Mouse (Mus musculus) T-helper 17 cell (primary cell): ENCODE measurements around the gene Mybl2.

Experiments used
- in situ Hi-C, 2 experiments: fragments of 300-600 bp; cut with MboI, MseI; formaldehyde crosslinking; loops; 1 replicate in 1 of 2; 2 replicates in 1 of 2; pipeline ENCODE4 v1.15.1; 2025; ENCODE audit warnings: high pct_unique_total_duplicates in 2 of 2

Gene Mybl2

DNA sequence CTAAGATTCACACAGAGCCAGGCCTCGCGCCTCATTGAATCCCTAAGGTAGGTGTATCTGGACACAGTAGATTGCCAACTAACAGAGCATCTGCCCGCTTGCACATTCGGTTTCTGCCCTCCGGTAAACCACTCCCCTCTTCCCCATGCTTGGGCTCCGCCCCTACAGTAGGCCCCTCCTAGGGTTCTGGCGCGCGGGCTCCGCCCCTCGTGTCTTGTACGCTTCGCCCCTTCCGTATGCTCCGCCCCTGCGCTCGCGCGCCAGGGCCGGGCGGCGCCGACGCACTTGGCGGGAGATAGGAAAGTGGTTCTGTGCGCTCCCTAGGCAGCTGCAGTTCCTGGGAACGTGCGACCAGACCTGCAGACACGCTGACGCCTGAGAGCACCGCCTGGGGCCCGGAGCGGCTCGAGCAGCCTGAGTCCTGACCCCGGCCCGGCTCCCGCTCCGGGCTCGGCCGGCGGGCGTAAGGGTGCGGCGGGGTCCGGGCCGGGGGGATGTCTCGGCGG, at the start of gene Mybl2:
Mybl2 (plus strand) TSS at position 353 of the 506 bp plus-strand sequence.
- in situ Hi-C loops, result loop anchor here in 1 of 2 experiments (10.0 kb wide), 2 partner anchors 120 to 1690 kb away; partner anchors contain the start of genes Dnttip1, Srsf6 and Wfdc3

GRCm38 (mm10) chr2:163007299-163007698, 47.2 kb upstream of the Mybl2 start:
- in situ Hi-C loops, result loop anchor here in 1 of 2 experiments (5.0 kb wide), 1 partner anchor 85 kb away; no protein-coding TSS in a partner anchor

DNA sequence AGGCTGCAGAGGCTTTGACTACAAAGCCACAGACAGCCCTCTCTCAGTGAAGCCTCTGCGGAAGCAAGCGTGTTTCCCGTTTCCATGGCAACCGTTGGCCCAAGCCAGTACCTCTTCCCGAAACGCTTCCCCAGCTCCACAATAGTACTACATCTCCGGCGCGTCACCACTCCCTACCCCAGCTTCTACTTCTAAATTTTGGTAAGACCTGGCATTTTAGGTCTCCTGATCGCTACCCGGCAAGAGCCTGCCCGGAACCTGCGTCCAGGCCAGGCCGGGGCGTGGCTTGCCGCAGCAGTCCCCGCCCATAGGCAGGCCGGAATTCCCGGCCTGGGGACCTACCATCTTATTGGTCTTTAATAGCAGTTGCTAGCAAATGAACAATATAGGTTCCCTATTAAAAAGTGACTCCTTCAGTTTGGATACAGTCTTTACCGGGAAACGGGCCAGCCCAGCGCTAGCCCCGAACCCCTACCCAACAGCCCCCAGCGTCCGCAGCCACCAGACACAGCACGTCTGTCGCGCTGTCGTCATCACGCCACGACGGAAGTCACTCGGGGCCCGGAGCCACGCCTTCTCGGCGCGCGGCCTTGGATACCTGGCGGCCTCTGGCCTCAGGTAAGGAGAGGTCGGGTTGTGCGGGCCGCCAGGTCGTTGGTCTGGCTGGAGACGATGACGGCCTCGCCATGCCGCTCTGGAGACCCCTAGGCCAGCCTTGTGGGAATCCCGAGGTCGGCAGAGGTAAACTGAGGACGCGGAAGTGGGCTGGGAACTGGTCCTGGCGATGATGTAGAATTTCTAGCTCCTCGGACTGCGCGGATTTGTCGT, 37.4 kb upstream of the Mybl2 start, which contains the start of gene Ift52:
Ift52 (plus strand) TSS at position 439 of the 828 bp plus-strand sequence.
- in situ Hi-C loops, result no loop called here

- in situ Hi-C loops, result no loop called here
Observed at GRCm38 (mm10) chr2:163031289-163031688, 23.2 kb upstream of the Mybl2 start.

DNA sequence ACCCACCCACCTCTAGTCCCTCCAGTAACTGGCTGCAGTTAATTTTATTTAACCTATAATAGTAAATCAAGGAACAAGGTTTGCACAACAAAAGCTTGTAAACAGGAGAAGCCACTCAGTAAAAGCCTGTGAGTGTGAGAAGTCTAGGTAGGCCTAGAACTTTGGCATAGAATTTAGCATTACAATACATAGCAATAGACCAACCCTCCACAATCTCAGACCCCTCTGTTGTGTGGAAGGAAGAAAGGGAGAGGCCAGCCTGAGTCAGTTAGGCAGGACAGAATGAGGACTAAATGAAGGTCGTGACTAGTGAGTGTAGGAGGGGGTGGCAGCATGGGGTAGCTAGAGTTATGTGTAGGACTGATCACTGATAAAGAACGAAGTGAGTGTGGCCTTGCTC, 22.7 kb upstream of the Mybl2 start:
- in situ Hi-C loops, result no loop called here

- in situ Hi-C loops, result no loop called here
Observed at GRCm38 (mm10) chr2:163032622-163033021, 21.9 kb upstream of the Mybl2 start.

- in situ Hi-C loops, result no loop called here
Observed at GRCm38 (mm10) chr2:163039940-163040339, 14.5 kb upstream of the Mybl2 start.

- in situ Hi-C loops, result no loop called here
Observed at GRCm38 (mm10) chr2:163048125-163048524, 6.4 kb upstream of the Mybl2 start.

GRCm38 (mm10) chr2:163049116-163049515, 5.4 kb upstream of the Mybl2 start:
- in situ Hi-C loops, result no loop called here

DNA sequence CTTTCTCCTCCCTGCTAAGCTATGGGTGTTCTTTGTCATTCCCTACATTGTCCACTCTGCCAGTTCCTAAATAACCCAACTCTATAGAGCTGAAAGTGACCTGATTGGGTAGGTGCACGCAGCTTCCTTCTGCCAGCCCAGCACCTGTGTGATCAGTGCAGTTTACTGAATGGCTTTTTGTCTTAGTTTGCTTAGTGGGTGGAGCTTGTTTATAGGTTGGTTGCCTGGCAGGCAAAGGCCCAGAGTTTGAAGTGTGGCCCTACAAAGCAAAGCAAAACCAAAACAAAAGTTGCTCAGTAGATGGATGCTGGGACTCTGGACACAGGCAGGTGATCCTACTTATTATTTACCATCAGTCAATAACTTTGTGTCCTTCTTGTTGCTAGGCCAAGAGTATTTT, 2.8 kb upstream of the Mybl2 start:
- in situ Hi-C loops, result loop anchor here in 1 of 2 experiments (10.0 kb wide), 2 partner anchors 117 to 1693 kb away; partner anchors contain the start of genes Dnttip1, Srsf6 and Wfdc3

- in situ Hi-C loops, result loop anchor here in 1 of 2 experiments (10.0 kb wide), 2 partner anchors 117 to 1693 kb away; partner anchors contain the start of genes Dnttip1, Srsf6 and Wfdc3
Observed at GRCm38 (mm10) chr2:163052101-163052500, 2.4 kb upstream of the Mybl2 start.

DNA sequence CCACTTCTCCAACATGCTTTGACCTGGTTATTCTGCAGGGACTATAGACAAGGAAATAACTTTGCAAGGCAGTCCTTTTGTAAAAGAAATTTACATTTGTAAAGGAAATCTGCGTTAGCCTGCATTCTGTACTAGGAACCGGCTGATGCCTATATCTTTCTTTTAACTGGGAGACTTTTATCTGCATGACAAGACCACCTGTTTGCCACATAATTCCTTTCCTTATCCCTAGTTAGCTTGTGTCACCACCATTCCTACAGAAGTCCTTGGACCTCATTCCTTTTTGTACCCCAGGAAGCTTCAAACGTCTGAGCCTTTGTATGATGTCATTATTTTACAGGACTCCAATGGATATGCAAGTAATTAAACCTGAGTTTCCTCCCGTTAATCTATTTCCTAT, 1.7 kb upstream of the Mybl2 start:
- in situ Hi-C loops, result loop anchor here in 1 of 2 experiments (10.0 kb wide), 2 partner anchors 118 to 1692 kb away; partner anchors contain the start of genes Dnttip1, Srsf6 and Wfdc3

DNA sequence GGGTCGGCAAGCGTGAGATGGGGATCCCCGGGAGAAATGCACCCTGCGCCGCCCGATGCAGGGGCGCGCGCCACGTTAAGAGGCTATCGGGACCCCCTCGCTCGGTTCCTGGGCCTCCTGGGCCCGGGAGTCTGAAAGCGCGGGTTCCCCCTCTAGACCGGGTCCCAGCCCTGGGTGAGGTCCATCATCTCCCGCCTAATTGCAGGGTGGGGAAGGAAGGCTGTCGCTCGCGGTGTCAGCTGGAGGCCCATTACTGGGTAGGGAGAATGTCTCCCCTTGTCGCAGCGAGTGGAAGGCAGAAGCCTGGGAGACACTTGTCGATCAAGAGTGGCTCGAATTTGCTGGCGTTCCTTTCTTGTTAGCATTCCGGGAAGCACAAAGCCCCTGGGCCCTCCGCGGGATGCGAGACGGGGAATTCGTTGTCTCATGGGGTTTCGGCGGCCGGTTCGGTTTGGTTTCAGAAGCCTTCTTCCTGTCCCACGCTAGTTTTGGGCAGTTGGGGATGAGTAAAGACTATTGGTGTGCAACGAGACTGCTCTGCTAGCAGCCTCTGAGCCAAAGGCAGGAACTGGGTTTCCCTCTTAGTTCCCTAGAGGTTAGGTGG, 506 bp downstream of the Mybl2 start:
- in situ Hi-C loops, result loop anchor here in 1 of 2 experiments (10.0 kb wide), 2 partner anchors 120 to 1690 kb away; partner anchors contain the start of genes Dnttip1, Srsf6 and Wfdc3

GRCm38 (mm10) chr2:163055715-163056114, 1.2 kb downstream of the Mybl2 start:
- in situ Hi-C loops, result loop anchor here in 1 of 2 experiments (10.0 kb wide), 2 partner anchors 121 to 1689 kb away; partner anchors contain the start of genes Dnttip1, Srsf6 and Wfdc3

GRCm38 (mm10) chr2:163056584-163056983, 2.1 kb downstream of the Mybl2 start:
- in situ Hi-C loops, result loop anchor here in 1 of 2 experiments (10.0 kb wide), 2 partner anchors 122 to 1688 kb away; partner anchors contain the start of genes Dnttip1, Srsf6 and Wfdc3

DNA sequence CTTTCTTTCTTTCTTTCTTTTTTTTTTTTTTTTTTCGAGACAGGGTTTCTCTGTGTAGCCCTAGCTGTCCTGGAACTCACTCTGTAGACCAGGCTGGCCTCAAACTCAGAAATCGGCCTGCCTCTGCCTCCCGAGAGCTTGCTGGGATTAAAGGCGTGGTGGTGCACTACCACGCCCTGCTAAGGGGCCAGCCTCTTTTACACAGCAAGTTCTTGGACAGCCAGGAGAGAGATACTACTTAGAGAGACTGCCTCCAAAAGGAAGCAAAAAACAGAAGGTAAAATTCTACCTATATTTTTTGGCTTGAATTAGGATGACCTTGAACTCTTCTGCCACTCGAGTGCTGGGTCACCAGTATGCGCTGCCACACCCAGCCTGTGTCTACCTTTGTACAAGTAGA, 4.5 kb downstream of the Mybl2 start:
- in situ Hi-C loops, result loop anchor here in 1 of 2 experiments (10.0 kb wide), 2 partner anchors 124 to 1686 kb away; partner anchors contain the start of genes Dnttip1, Srsf6 and Wfdc3

DNA sequence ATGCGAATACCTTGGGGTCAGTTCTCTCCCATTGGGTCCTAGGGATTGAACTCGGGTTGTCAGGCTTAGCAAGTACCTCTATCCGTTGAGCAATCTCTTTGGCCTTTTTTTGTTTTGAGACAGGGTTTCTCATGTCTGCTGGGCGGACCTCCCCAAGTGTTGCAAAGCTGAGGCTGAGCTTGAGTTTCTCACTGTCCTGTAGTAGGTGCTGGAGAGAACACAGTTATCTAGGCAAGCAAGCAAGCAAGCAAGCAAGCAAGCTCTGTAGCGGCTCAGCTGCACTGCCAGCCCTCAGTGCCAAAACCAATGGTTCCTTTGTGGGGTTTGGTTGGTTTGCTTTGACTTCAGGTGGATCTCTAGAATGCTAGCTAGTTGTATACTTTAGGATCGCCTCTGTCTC, 6.1 kb downstream of the Mybl2 start:
- in situ Hi-C loops, result no loop called here

GRCm38 (mm10) chr2:163061203-163062118, 7.0 kb downstream of the Mybl2 start:
- in situ Hi-C loops, result no loop called here

DNA sequence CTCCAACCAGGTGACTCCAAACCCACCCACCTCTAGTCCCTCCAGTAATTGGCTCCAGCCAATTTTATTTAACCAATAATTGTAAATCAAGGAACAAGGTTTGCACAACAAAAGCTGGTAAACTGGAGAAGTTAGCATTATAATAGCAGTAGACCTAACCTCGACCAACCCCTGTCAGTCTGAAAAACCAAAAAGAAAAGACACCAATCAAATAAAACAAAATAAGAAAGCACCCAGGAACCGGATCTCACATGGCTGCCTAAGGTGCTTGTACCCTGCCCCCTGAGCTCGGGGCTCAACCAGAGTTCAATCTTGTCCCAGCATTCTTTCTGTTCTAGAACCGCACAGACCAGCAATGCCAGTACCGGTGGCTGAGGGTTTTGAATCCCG, 7.6 kb downstream of the Mybl2 start:
- in situ Hi-C loops, result no loop called here

GRCm38 (mm10) chr2:163066326-163066725, 11.8 kb downstream of the Mybl2 start:
- in situ Hi-C loops, result no loop called here

DNA sequence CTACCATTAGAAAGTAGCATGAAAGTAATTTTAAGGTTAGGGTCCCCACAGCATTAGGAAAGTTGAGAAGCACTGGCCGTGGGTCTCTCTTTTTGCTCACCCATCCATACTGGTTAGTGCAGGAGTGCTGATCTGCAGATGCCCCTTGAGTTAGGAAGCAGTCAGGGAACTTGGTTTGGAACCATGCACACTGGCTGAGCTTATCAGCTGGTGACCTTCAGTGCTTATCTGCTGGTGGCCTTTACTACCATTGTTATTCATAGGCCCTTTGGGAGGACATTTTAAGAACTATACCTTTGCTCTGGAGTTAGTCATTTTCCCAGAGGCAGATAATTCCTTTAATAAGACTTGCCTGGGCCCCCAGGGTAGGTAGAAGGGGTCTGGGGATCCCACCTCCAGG, 12.7 kb downstream of the Mybl2 start:
- in situ Hi-C loops, result no loop called here
